Mouse (Mus musculus): ENCODE measurements around the gene Cyp8b1.

- TF ChIP-seq CTCF (IDR thresholded peaks at IDR 0.05; ENCODE audit: control insufficient read depth, insufficient read depth, insufficient read length) = no peak
- TF ChIP-seq CEBPB (IDR thresholded peaks at IDR 0.05; ENCODE audit: low read depth) = no peak
- TF ChIP-seq USF1 (IDR thresholded peaks at IDR 0.05; ENCODE audit: low read depth) = peak; percentile 91
- no peak for TF ChIP-seq MAX (IDR thresholded peaks at IDR 0.05)
- peak; percentile 82 for TF ChIP-seq MYOD1 (IDR thresholded peaks at IDR 0.05; ENCODE audit: control insufficient read depth, insufficient read length, low read depth)
- TF ChIP-seq MYOG (IDR thresholded peaks at IDR 0.05; ENCODE audit: control insufficient read depth, extremely low read depth, insufficient read length) = no peak
Observed at GRCm38 (mm10) chr9:121890441-121890941, 25.6 kb downstream of the Cyp8b1 start.

Measured in C2C12 (cell line).